Mouse (Mus musculus) lung, postnatal 0 days (tissue): Measurements from ENCODE around the gene Sept8.

Experiments
- CTCF ChIP-seq: IDR thresholded peaks from 2 replicates; pipeline ENCODE4 v1.5.1; 2016; ENCODE audit warnings: antibody characterized with exemption, mild to moderate bottlenecking
- EP300 ChIP-seq: IDR thresholded peaks from 2 replicates; pipeline ENCODE4 v1.6.1; 2016; ENCODE audit warnings: antibody characterized with exemption, mild to moderate bottlenecking, control low read depth

DNA sequence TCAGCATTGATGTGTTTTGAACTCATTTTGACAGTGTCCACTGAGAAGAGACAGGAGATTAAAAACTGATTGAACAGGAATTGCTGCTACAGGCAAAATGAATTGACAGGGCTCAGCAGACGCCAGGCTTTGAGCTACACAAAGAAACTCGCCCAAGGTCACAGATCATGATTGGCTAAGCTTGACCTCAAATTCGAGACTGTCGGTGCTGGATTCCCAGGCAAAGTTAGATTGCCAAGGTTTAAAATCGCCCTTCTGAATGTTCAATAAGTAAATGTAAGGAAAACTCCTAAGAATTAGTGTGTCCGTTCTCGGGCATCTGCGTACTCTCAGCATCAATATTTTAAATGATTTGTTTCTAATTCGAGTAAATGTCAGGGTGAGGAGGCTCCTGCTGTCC lies 29.6 kb upstream of the Sept8 start:
- TF ChIP-seq CTCF (no peak), EP300 (no peak)
